Mouse (Mus musculus): ENCODE measurements around the gene Bcar3.

Gene Bcar3

GRCm38 (mm10) chr3:122483066-122483782 is 189.3 kb downstream of the Bcar3 start:
- no peak for DNase-seq (ENCODE audit: low spot score)

GRCm38 (mm10) chr3:122483783-122484130 is 189.8 kb downstream of the Bcar3 start:
- DNase-seq (ENCODE audit: low spot score): no peak

GRCm38 (mm10) chr3:122484301-122484700 is 190.4 kb downstream of the Bcar3 start:
- DNase-seq (ENCODE audit: low spot score): no peak

GRCm38 (mm10) chr3:122485699-122486098 is 191.8 kb downstream of the Bcar3 start:
- no peak for DNase-seq (ENCODE audit: low spot score)

- DNase-seq (ENCODE audit: low spot score): no peak
Measured at GRCm38 (mm10) chr3:122486193-122486592, 192.3 kb downstream of the Bcar3 start.

GRCm38 (mm10) chr3:122488051-122488754 is 194.3 kb downstream of the Bcar3 start:
- DNase-seq (ENCODE audit: low spot score): no peak

- DNase-seq (ENCODE audit: low spot score): no peak
Measured at GRCm38 (mm10) chr3:122490574-122490973, 196.6 kb downstream of the Bcar3 start.

GRCm38 (mm10) chr3:122492006-122492405 is 198.1 kb downstream of the Bcar3 start:
- DNase-seq (ENCODE audit: low spot score): no peak

- no peak for DNase-seq (ENCODE audit: low spot score)
Measured at GRCm38 (mm10) chr3:122492872-122493615, 199.1 kb downstream of the Bcar3 start.

- no peak for DNase-seq (ENCODE audit: low spot score)
Measured at GRCm38 (mm10) chr3:122494764-122495163, 200.8 kb downstream of the Bcar3 start.

GRCm38 (mm10) chr3:122497871-122498270 is 203.9 kb downstream of the Bcar3 start:
- DNase-seq (ENCODE audit: low spot score): no peak

GRCm38 (mm10) chr3:122498528-122498927 is 204.6 kb downstream of the Bcar3 start:
- no peak for DNase-seq (ENCODE audit: low spot score)

GRCm38 (mm10) chr3:122499647-122500046 is 205.7 kb downstream of the Bcar3 start:
- DNase-seq (ENCODE audit: low spot score): no peak

GRCm38 (mm10) chr3:122500929-122501328 is 207.0 kb downstream of the Bcar3 start:
- no peak for DNase-seq (ENCODE audit: low spot score)

GRCm38 (mm10) chr3:122506343-122506916 is 212.5 kb downstream of the Bcar3 start:
- DNase-seq (ENCODE audit: low spot score): no peak

GRCm38 (mm10) chr3:122507826-122508225 is 213.9 kb downstream of the Bcar3 start:
- DNase-seq (ENCODE audit: low spot score): no peak

GRCm38 (mm10) chr3:122509084-122509483 is 215.1 kb downstream of the Bcar3 start:
- DNase-seq (ENCODE audit: low spot score): peak; percentile 41

- peak; percentile 37 for DNase-seq (ENCODE audit: low spot score)
Measured at GRCm38 (mm10) chr3:122509534-122510239, 215.8 kb downstream of the Bcar3 start.

GRCm38 (mm10) chr3:122510240-122510750 is 216.4 kb downstream of the Bcar3 start:
- no peak for DNase-seq (ENCODE audit: low spot score)

- no peak for DNase-seq (ENCODE audit: low spot score)
Measured at GRCm38 (mm10) chr3:122510932-122511331, 217.0 kb downstream of the Bcar3 start.

GRCm38 (mm10) chr3:122511721-122512619 is 218.0 kb downstream of the Bcar3 start:
- no peak for DNase-seq (ENCODE audit: low spot score)
